Mouse (Mus musculus) retina, postnatal 7 days (tissue): ENCODE measurements around the gene Fabp1.

ENCODE experiments used
- DNase-seq: peaks from one replicate; pipeline ENCODE4 v3.0.0-alpha.2; 2012; ENCODE audit warnings: low read depth, low spot score

Fabp1 gene

DNA sequence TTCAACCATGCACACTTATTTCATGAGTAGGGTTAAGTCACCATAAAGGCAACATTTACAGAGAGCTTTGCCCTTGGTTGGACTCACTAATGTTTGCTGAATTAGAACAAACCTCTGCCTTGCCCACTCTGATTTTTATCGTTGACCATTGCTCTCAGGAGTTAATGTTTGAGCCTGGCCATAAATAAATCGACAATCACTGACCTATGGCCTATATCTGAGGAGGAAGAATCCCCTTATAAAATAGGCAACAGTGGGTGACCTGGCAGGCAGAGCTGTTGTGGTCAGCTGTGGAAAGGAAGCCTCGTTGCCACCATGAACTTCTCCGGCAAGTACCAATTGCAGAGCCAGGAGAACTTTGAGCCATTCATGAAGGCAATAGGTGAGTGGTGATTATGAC lies at the start of gene Fabp1:
Gene Fabp1, plus strand, starts transcription at position 216 of the 400 bp plus-strand sequence.
- no peak for DNase-seq

GRCm38 (mm10) chr6:71151098-71151497 lies 48.5 kb upstream of the Fabp1 start:
- no peak for DNase-seq

- no peak for DNase-seq
These were observed 46.1 kb upstream of the Fabp1 start for GRCm38 (mm10) chr6:71153486-71153885.

DNA sequence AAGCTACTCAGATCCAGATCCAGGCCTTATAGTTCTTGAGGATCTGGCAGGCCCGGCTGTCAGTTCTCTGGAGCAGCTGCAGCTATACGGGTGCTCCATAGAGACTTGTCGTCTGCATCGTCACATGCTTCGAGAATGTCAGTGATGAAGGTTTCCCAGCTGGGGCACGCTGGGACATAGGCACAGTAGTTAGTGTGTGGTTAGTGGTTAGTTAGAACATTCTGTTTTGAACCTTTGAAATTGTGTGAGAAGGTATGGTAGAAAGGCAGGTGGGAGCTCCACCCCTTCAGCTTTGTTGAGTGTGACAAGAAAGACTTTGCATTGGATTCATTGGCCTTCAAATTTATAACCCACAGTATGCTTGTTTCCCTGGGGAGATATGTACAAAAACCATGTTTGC lies 44.8 kb upstream of the Fabp1 start:
- no peak for DNase-seq

DNA sequence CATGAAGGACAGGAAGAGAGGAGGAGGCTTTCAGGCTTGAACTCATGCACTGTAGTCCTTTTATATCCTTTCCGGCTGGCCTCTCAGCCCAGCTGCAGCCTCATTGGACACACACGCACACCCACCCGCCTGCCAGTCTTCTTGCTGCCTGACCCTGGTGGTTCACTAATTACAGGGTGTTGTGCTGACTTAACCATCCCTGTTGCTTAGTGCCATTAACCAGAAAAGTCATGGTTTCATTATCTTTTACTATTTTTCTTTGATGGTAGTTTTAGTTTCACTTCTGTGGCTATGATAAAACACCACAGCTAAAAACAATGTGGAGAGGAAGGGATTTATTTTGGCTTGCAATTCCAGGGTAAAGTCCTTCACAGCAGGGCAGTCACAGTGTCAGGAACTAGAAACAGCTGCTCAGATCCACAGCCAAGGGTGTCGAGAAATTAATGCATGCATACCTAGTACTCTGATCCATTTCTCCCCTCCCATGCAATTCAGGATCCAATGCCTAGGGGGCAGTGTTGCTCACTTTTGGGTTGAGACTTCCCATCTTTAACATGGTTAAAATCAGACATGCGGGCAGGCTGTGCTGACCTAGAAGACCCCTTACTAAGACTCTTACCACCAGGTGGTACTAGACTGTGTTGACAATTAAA lies 42.8 kb upstream of the Fabp1 start:
- DNase-seq, result no peak

DNA sequence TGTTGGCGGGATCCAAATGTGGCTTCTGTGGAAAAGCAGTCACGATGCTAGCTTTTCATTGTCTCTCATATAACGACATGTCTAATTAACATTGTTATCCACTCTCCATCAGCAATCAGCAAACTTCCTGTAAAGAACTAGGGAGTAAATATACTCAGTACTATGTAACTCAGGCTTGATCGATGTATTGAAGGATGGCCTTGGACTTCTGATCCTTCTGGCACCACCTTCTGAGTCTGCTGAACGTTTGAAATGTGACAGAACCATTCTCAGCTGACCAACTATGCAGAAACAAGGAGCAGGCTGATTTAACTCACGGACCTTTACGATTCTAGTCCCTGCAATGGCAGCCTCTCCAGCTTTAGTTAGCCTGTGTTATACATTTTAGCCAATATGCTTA lies 38.3 kb upstream of the Fabp1 start:
- no peak for DNase-seq

DNA sequence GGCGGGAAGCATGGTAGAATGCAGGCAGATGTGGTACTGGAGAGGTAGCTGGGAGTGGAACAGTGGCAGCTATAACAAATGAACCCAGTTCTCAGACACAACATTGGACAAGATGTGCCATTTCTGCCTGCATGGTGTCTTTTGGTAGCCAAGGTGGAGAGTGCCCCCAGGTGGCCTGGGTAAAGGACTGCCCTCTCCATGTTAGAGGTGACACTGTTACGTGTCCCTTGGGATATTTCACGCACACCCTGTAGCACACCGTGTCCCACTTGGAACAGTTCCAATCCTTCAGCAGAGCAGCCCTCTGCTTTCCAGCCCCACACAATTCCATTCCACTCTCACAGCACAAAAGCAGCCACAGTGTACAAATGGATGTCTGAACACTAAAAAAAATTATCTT lies 37.4 kb upstream of the Fabp1 start:
- DNase-seq, result no peak

GRCm38 (mm10) chr6:71164394-71164793 lies 35.2 kb upstream of the Fabp1 start:
- no peak for DNase-seq

- DNase-seq, result peak; percentile 36
These were observed 33.0 kb upstream of the Fabp1 start for GRCm38 (mm10) chr6:71166551-71167169.

DNA sequence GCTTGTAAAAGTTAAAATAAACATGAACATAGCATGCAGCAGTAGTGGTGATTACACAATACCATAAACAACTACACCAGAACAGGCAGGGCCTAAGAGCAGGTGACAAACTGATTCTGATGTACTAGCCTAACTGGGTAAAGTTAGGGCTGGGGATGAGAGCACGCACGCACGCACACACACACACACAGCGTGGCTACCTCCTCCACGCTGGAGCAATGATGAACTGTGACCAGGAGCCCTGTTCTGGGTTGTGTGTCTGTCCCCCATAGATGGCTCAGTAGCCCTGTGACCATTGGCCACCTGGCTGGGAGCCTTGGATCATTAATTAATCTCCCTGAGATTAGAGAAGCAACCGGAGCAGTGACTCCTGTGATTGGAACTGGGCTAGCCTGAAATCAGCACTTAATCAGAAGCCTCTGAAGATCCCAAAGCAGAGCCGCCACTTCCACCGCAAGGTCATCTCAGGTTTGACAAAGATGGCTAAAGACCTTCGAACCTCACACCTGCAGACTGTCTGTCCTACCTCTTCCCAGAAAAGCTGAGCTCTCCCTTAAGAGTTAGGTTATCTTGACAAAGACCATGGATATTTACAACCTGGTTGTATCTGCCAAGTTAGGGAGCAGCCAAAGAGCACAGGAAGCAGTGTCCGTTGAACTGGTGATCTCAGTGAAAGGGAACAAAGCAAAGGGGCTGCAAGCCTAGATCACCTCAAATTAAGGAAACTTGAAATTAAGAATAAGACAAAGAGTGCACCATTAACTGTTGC lies 26.6 kb upstream of the Fabp1 start:
- no peak for DNase-seq

DNA sequence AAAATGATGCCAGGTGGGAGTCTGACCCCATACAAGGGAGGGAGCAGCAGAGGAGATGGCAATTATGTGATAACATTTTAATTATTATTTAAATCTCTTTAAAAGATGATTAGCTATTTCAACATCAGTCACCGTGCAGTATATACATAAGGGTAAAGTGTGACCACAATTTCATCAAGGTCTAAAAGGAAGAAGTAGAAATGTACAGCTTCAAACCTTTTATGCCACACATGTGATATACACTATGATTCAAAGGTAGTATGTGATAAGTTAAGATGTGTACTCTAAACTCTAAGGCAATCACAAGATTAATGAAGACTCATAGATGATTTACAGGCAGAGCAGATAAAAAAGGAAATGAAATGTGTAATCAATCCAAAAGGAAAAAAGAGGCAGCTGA lies 19.0 kb upstream of the Fabp1 start:
- DNase-seq, result no peak

GRCm38 (mm10) chr6:71184941-71185604 lies 14.6 kb upstream of the Fabp1 start:
- no peak for DNase-seq

DNA sequence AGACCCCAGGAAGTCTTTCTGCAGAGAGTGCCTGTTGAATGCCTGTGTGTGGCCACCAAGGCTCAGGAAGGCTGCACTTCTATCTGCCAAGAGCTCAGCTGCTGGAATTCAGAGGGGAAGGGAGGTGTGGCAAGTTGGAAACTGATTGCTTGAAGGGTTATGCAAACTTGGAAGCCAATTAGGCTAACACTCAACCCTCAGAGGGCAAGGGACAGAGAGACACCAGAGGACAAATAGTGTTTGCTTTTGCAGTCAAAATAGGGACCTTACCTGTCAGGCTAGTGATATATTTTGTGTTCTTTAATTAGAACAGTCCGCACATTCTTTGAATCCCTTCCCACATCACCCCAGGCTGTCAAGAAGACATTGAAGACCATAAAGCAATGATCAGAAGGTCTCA lies 10.0 kb upstream of the Fabp1 start:
- no peak for DNase-seq

DNA sequence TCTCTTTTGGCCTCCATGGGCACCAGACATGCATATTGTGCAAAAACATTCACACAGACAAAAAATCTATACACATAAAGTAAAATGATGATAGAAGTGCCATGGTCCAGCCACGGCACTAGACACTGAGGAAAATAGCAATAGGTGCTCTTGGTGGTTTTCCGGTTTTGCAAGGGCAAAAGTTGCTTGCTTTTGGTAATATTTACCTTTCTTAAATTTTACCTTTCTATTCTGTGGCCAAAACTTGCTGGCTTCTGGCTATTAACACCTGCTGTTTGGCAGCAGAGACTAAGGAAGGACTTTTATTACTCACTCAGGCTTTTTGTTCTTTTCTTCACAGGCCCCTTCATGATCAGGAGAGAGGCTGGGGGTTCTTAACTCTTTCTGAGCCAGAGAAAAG lies 9.1 kb upstream of the Fabp1 start:
- DNase-seq, result no peak

DNA sequence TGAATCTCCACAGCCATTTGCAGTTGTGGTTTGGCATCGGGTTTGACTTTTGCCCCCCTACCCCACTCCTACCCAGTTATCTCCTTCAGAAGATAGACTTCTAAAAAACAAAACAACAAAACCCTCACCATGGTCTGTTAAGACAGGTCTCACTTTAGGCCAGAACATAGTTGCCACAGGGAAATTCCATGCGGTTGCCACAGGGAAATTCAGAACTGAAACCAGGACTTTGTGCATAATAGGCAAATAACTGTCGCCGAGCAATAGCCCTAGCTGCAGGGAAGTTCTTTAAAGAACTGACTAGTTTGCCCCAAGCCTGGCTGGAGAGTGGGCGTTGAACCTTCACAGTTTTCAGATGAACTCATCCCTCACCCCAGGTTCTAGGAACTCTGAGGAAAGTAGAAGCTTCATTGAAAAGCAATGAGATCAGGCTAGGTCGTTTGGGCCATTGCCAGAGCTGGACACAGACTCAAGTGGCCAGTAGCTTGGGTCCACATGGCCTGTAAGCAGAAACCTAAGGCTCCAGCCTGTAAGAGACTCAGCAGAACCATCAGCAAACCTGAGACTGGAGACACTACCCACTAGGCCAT lies 6.4 kb upstream of the Fabp1 start:
- DNase-seq, result no peak

GRCm38 (mm10) chr6:71196107-71196506 lies 3.5 kb upstream of the Fabp1 start:
- DNase-seq, result no peak

DNA sequence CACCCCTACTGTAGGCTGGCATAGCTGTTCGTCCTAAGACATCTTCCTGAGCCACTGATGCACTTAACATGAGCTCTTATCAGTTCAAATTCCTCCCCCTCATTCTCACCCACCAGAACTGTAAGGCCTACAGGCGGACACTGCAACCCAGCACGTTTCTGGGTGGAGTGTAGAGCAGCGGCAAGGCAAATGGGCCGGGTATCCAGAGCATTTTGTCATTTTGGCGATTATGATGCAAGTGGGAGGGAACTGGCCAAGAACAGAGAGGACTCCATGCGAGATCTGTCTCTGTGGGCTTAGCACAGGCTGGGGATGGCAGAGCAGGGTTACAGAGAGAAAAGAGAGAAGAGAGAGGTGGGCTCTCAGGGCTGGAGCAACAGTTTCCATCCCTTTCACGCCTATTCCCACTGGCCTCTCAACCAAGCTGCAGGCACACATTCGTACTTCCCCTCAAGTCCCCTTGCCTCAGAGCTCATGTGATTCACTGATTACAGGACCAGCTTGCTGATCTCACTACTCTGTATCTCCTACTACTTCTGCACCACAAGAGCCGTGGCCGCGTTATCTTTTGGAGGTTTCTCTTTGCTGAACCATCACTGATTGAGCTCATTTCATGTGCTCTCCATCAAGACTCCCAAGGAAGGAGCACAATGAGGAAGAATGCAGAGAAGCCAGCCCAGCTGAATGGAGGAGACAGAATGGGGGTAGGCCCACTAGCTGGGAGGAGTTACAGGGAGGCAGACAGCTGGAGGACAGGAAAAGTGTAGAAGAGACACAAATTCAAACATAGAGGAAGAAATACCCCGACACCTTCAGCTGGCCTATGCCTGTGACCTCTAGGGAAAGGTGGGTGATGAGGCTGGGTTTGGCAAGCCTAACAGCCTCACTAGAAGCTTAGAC lies 1.7 kb upstream of the Fabp1 start:
- no peak for DNase-seq

DNA sequence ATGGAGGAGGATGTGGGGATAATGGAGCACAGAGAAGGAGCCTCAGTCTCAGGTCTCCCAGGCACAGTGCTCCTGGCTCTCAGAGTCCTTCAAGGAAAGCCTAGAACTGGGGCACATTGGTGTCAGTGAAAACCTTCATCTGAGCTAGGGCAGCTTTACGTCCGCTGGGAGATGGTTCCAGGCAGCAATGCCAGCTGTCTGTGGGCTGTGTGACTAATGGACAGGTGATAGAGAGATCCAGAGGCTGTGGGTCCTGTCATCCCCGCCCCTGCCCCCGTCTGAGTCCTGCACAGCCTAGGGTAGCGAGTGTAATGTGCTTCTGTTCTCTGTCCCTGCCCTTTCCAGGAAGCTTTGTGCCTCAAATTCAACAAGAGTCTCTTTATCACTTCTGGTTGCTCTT lies 2.3 kb downstream of the Fabp1 start:
- no peak for DNase-seq

DNA sequence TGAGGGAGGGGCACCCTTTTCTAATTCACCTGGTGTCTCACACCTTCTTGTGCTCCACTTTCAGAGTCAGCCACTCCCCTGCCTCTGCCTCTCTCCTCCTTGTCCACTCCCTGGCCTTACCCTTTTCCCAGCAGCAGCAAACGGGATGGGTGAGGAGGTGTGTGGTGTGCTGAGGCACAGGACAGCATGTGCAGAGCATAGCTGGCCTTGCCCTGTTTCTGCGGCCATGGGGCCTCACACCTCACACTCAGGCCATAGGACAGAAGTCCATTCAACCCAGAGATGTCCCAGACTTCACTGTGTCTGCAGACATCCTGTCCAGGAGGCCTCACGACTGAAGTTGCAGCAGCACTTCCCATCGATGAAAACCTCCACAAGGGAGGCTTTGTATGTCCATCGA lies 4.0 kb downstream of the Fabp1 start:
- DNase-seq, result no peak

- no peak for DNase-seq
These were observed 4.5 kb downstream of the Fabp1 start for GRCm38 (mm10) chr6:71204166-71204565.

GRCm38 (mm10) chr6:71208691-71209090 lies 9.1 kb downstream of the Fabp1 start:
- DNase-seq, result no peak
